Mouse (Mus musculus): ENCODE measurements around the gene Map1lc3b. TPM values are rescaled to one million over a fixed set of nuclear protein-coding genes. Genes with fewer than 3 reads are reported as not detected.

Gene Map1lc3b
- polyA plus RNA-seq, 1 experiment from 2014 or later = 353 TPM

DNA sequence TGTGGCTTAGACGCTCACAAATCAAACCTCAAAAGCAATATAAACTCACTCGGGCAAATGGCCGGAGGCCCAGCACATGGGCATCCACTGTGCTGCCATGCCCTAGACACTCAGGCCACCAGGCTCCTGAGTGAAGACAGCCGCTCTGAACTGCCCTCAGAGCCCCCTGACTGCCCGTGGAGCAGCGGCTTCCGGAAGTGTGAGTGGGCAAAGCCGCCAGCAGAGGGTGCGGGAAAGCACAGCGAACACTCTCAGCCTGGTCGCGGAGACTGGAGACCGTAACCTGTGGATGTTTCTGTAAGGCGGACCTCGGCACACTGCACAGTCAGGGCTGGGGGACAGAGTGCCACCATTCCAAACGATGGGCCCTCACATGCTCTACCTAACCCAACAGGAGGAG, 31.6 kb upstream of the Map1lc3b start:
- peaks cover 3% of the 10 kb centered on the region; the same call in 1 of the 2 replicates for H3K4me1 ChIP-seq
- H3K4me2 ChIP-seq (replicated peaks) = no peak overlapping the region
- no peak overlapping the region for H3K4me3 ChIP-seq
- H3K36me3 ChIP-seq = peaks cover 37% of the 10 kb centered on the region
- H3K27me3 ChIP-seq (replicated peaks) = no peaks in the 10 kb centered on the region
- no peak overlapping the region for H3K27ac ChIP-seq
- no peak overlapping the region for H3K9ac ChIP-seq
- WGBS = 89% methylated on average over 16 of the region's 16 CpGs
- no peak for ATAC-seq (ENCODE audit: low FRiP score, low read depth)
- H3K9me3 ChIP-seq = no peaks in the 10 kb centered on the region

DNA sequence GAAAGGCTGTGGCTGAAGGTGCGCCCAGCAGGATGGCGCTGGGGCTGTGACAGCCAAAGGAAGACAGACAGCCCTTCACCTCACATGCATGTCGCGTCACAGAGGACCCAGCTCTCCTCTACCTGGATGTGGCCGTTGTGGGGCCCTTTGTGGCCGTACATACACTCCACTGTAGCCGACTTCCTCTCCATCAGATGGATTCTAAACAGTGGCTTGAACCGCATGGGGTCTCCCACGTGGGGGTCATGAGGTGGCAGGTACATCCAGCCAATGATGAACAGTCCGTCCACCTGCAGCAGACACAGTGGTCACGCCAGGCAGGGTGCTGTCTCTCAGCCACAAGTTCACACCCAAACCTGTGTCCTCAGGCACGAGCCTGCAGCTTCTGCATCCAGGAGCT, 30.4 kb upstream of the Map1lc3b start:
- no peaks in the 10 kb centered on the region for H3K27me3 ChIP-seq (replicated peaks)
- 91% methylated on average over 12 of the region's 12 CpGs for WGBS
- H3K4me3 ChIP-seq = no peak overlapping the region
- H3K4me1 ChIP-seq = peaks cover 3% of the 10 kb centered on the region; the same call in 1 of the 2 replicates
- ATAC-seq (ENCODE audit: low FRiP score, low read depth) = no peak
- H3K36me3 ChIP-seq = peaks cover 25% of the 10 kb centered on the region
- no peaks in the 10 kb centered on the region for H3K9me3 ChIP-seq
- no peak overlapping the region for H3K9ac ChIP-seq
- no peak overlapping the region for H3K27ac ChIP-seq
- no peak overlapping the region for H3K4me2 ChIP-seq (replicated peaks)

DNA sequence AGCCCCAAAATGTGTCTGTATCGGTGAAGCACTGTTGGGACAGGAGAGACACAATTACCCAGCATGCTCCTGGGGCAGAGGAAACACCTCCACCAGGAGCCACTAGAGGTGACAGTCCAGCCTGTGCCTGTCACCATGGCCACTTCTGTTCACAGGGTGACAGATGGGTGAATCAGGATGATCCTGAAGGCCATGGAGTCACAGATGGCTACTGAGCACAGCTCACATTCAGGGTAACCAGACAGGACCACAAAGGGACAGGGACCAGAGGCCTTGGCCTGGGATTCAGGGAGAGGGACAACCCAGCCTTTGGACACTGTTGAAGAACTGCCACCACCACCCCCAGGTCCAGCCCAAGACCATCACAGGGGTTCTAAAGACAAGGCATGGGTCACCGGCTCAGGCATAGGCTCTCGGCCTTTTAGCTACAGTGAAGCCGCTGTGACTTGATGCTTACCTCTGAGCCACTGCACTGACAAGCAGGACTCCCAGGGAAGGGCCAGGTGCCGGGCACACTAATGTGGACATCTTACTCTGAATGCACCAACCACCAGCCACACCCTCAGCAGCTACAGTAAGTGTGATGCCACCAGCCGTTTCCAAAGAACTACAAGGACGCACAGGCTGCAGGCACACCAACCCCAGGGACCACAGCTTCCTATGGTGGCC, 29.6 kb upstream of the Map1lc3b start:
- H3K4me1 ChIP-seq = peaks cover 5% of the 10 kb centered on the region; the same call in 1 of the 2 replicates
- H3K9ac ChIP-seq = no peak overlapping the region
- no peak overlapping the region for H3K4me2 ChIP-seq (replicated peaks)
- peaks cover 22% of the 10 kb centered on the region for H3K36me3 ChIP-seq
- H3K27me3 ChIP-seq (replicated peaks) = no peaks in the 10 kb centered on the region
- no peak overlapping the region for H3K4me3 ChIP-seq
- H3K9me3 ChIP-seq = no peaks in the 10 kb centered on the region
- ATAC-seq (ENCODE audit: low FRiP score, low read depth) = no peak
- WGBS = 89% methylated on average over 7 of the region's 7 CpGs
- no peak overlapping the region for H3K27ac ChIP-seq

DNA sequence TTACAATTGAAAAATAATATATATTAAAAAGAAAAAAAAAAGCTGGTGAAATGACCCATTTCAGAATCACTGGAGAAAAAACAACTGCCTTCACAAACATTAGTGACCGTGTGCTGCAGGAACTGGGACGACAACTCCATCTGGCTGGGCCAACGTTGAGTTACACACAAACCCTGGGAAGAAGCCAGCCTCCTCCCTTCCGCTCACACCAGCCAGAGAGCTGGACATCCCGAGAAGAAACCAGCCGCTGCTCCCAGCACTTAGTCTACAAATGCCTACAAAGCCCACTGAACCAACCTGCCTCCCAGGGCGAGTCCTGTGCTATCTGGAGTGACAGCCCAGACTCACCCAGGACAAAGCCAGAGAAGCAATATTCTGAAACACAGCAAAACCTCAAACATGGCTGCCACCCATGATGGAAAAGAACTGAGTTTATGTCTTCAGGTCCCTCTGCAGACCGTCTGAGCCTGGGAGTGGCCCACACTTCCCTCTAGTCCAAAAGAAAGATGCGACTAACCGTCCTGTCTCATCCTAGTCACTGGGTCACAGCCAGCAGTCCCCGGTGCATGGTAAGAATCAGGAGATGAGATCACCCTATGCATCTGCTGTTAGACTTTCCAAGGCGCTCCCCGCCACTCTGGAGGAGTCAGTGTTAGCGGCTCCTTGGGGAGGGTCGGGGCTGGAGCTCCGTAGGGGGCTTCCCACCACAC, 28.4 kb upstream of the Map1lc3b start:
- no peak overlapping the region for H3K27ac ChIP-seq
- no peak overlapping the region for H3K9ac ChIP-seq
- no peaks in the 10 kb centered on the region for H3K27me3 ChIP-seq (replicated peaks)
- H3K4me2 ChIP-seq (replicated peaks) = no peak overlapping the region
- WGBS = 83% methylated on average over 16 of the region's 16 CpGs
- no peak for ATAC-seq (ENCODE audit: low FRiP score, low read depth)
- H3K4me3 ChIP-seq = no peak overlapping the region
- peaks cover 22% of the 10 kb centered on the region for H3K36me3 ChIP-seq
- H3K4me1 ChIP-seq = peaks cover 5% of the 10 kb centered on the region; the same call in 1 of the 2 replicates
- H3K9me3 ChIP-seq = no peaks in the 10 kb centered on the region

DNA sequence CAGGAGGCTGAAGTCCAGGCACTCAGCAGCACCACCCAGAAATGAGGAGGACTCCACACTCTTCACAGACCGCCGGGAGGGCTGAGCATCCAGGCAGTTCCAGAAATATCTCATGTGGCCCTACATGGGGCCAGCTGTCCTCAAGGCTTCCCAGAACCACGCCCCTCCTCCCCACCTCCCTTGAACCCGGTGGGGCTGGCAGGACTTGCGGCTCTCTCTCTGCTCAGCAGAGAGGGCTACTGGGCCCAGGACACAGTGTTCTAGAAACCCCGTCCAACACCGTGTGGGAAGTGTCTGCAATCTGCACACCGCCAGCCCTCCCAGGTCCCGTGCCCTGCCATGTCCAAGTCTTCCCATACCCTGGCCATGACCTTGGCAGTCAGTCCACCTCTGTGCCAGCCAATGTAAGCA, 27.2 kb upstream of the Map1lc3b start:
- ATAC-seq (ENCODE audit: low FRiP score, low read depth) = no peak
- H3K9me3 ChIP-seq = no peaks in the 10 kb centered on the region
- peaks cover 22% of the 10 kb centered on the region for H3K36me3 ChIP-seq
- no peak overlapping the region for H3K4me2 ChIP-seq (replicated peaks)
- H3K27me3 ChIP-seq (replicated peaks) = no peaks in the 10 kb centered on the region
- 83% methylated on average over 9 of the region's 9 CpGs for WGBS
- H3K9ac ChIP-seq = no peak overlapping the region
- H3K4me1 ChIP-seq = peaks cover 13% of the 10 kb centered on the region
- no peak overlapping the region for H3K27ac ChIP-seq
- H3K4me3 ChIP-seq = no peak overlapping the region

DNA sequence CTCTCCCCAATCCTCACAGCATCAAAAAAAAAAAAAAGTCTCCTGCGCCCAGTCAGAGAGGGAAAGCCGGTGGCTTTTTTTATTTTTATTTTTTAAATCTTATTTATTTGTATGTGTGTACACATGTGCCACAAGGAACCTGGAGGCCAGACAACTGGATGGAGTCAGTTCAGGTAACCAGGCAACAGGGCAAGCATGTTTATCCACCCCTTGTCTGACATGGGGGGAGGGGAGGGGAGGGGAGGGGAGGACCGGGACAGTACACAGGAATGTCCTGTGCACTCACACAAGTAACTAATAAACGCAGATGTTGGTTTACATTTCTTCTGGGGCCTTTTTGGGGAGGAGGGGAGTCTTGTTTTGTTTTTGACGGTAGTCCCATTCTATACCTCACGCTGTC, 26.5 kb upstream of the Map1lc3b start:
- Histone ChIP-seq H3K36me3 (peaks cover 16% of the 10 kb centered on the region), H3K9ac (no peak overlapping the region), H3K27me3 (replicated peaks) (no peaks in the 10 kb centered on the region), H3K4me2 (replicated peaks) (no peak overlapping the region), H3K9me3 (no peaks in the 10 kb centered on the region), H3K4me1 (peaks cover 20% of the 10 kb centered on the region), H3K4me3 (no peak overlapping the region), H3K27ac (no peak overlapping the region)
- WGBS = 75% methylated on average over 6 of the region's 6 CpGs
- no peak for ATAC-seq (ENCODE audit: low FRiP score, low read depth)

DNA sequence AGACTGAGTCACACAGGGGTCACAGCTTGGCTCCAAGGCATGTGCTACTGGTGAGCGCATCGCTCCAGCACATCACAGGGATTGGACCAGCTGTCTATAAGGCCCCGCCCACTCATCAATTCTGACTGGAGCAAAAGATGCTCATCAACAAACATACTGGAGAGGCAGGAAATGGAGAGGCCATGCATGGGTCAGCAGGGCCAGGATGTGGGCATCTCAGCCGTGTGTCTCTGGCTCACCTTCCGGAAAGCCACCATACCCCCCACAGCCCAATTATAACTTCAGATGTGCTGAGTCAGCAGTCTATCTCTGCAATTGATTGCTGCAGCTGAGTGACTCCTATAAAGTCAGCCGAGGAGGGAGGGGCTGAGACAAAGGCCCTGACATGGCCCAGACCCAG, 21.8 kb upstream of the Map1lc3b start:
- Histone ChIP-seq H3K27ac (no peak overlapping the region), H3K4me1 (peaks cover 21% of the 10 kb centered on the region), H3K36me3 (no peaks in the 10 kb centered on the region), H3K27me3 (replicated peaks) (no peaks in the 10 kb centered on the region), H3K4me3 (no peak overlapping the region), H3K9ac (no peak overlapping the region), H3K9me3 (no peaks in the 10 kb centered on the region), H3K4me2 (replicated peaks) (no peak overlapping the region)
- ATAC-seq (ENCODE audit: low FRiP score, low read depth) = no peak
- whole genome bisulfite sequencing = 66% methylated on average over 6 of the region's 6 CpGs

DNA sequence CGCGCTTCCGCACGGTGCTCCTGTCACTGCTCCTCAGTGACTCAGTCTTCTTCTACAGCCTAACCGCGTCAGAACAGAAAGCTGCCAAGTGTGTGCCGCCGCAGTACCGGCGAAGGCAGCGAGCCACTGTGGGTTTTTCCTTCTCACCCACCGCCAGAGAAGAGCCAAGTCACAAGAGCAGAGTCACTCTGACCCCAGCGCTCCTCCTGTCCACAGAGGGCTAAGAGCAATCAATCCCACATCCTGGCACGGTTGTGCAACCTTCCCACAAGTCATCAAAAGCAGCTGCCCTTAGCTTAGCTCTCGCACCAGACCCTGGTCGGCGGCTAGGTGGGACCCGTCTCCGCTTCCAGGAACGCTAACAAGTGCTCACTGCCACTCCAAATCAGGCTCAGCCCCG, 19.8 kb upstream of the Map1lc3b start:
- Histone ChIP-seq H3K4me3 (no peak overlapping the region), H3K27ac (no peak overlapping the region), H3K9me3 (no peaks in the 10 kb centered on the region), H3K36me3 (no peaks in the 10 kb centered on the region), H3K4me1 (peaks cover 32% of the 10 kb centered on the region), H3K27me3 (replicated peaks) (no peaks in the 10 kb centered on the region), H3K9ac (no peak overlapping the region), H3K4me2 (replicated peaks) (no peak overlapping the region)
- ATAC-seq (ENCODE audit: low FRiP score, low read depth) = no peak
- WGBS = 87% methylated on average over 21 of the region's 21 CpGs

DNA sequence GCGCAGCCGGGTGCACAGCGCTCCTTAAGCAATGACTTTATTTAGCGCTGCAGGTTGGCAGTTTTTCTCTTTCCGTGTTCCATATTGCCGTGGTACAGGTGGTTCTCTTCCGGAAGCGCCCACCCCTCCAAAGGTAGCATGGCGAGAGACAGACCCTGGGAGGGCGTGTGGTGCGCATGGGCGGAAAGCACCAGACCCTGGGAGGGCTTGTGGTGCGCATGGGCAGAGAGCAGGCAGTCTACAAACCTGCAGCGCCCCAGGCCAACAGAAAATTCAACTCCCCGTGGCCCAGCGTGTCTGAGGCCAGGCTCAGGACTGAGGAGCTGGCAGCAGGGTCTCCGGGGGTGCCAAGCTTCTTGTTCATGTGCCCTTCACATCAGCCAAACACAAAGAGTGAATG, 19.4 kb upstream of the Map1lc3b start:
- no peak for ATAC-seq (ENCODE audit: low FRiP score, low read depth)
- H3K27me3 ChIP-seq (replicated peaks) = no peaks in the 10 kb centered on the region
- no peaks in the 10 kb centered on the region for H3K36me3 ChIP-seq
- no peaks in the 10 kb centered on the region for H3K9me3 ChIP-seq
- no peak overlapping the region for H3K4me3 ChIP-seq
- no peak overlapping the region for H3K9ac ChIP-seq
- no peak overlapping the region for H3K27ac ChIP-seq
- H3K4me2 ChIP-seq (replicated peaks) = no peak overlapping the region
- H3K4me1 ChIP-seq = peaks cover 32% of the 10 kb centered on the region
- 87% methylated on average over 17 of the region's 17 CpGs for WGBS

DNA sequence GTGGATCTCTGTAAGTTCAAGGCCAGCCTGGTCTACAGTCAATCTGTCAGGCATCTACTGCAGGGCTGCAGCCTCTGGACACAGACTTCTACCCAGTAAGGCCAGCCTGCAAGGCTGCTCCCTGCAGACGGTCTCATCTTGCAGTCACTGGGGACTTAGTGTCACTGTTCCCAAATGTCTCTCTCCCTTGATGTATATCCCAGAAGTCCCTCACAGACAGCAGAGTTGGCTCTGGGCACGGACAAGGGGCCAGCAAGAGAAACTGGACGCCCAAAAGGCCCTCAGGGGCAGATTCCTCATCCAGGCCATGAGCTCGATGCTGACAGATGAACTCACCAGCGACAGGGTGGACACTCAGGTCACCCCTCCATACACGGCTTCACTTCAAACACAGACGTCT, 18.0 kb upstream of the Map1lc3b start:
- Histone ChIP-seq H3K4me3 (no peak overlapping the region), H3K9ac (no peak overlapping the region), H3K4me2 (replicated peaks) (no peak overlapping the region), H3K36me3 (no peaks in the 10 kb centered on the region), H3K4me1 (peaks cover 44% of the 10 kb centered on the region), H3K9me3 (no peaks in the 10 kb centered on the region), H3K27me3 (replicated peaks) (no peaks in the 10 kb centered on the region), H3K27ac (no peak overlapping the region)
- WGBS = 78% methylated on average over 7 of the region's 7 CpGs
- ATAC-seq (ENCODE audit: low FRiP score, low read depth) = no peak

DNA sequence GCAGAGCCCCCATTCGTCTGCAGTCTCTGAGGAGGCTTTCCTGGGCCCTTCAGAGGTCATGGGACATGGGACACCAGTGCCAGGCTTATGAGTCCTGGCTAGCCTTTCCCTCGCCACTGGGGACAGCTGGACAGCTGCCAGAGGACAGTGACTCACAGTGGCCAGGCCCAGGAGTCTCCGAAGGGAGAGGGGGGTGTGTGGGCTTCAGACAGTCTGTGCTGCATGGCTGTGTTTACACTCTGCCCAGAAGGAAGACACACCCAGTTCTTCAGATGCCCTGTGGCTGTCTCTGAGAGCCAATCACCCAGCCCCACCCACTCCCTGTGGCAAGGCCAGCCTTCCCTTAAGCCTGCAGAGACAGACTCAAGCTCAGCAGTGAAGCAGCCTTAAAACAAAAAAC, 16.9 kb upstream of the Map1lc3b start:
- Histone ChIP-seq H3K9ac (no peak overlapping the region), H3K4me3 (no peak overlapping the region), H3K4me1 (peaks cover 43% of the 10 kb centered on the region), H3K36me3 (no peaks in the 10 kb centered on the region), H3K4me2 (replicated peaks) (no peak overlapping the region), H3K9me3 (no peaks in the 10 kb centered on the region), H3K27me3 (replicated peaks) (no peaks in the 10 kb centered on the region), H3K27ac (no peak overlapping the region)
- WGBS = 42% methylated on average over 3 of the region's 3 CpGs
- ATAC-seq (ENCODE audit: low FRiP score, low read depth) = no peak

DNA sequence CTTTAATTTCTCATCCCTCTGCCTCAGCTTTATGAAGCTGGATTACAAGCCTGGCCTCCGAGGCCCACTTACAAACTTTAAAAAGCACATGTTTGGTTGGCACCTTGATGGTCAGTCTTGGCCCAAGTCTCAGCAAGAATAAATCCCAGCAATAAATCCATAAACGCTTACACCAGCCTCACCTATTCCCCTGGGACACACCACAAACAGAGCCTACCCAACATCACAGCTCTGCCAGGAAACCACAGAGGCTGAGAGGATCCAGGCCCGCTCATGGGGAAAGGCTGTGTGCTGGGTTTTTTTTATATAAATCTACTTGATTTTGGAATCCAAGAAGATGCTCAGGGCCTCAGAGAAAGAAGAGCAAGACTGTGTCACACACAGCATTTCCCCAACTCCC, 14.5 kb upstream of the Map1lc3b start:
- peak overlapping the region; percentile 2; the same call in 1 of the 2 replicates for H3K4me2 ChIP-seq (replicated peaks)
- no peak for ATAC-seq (ENCODE audit: low FRiP score, low read depth)
- H3K9me3 ChIP-seq = no peaks in the 10 kb centered on the region
- H3K27me3 ChIP-seq (replicated peaks) = no peaks in the 10 kb centered on the region
- H3K36me3 ChIP-seq = no peaks in the 10 kb centered on the region
- 79% methylated on average over 3 of the region's 3 CpGs for WGBS
- H3K4me1 ChIP-seq = peaks cover 39% of the 10 kb centered on the region
- no peak overlapping the region for H3K27ac ChIP-seq
- H3K4me3 ChIP-seq = no peak overlapping the region
- H3K9ac ChIP-seq = no peak overlapping the region
